Mouse (Mus musculus) ZHBTc4 (cell line): Measurements from ENCODE around the gene Tango2.

Experiments
- DNase-seq: peaks from one replicate; pipeline ENCODE4 v3.0.0-alpha.2; 2011; ENCODE audit warnings: low read depth, low spot score

Tango2 gene

GRCm38 (mm10) chr16:18253866-18254265, 94.0 kb downstream of the Tango2 start:
- DNase-seq: no peak

- no peak for DNase-seq
Measured at GRCm38 (mm10) chr16:18252736-18253135, 95.2 kb downstream of the Tango2 start.

- DNase-seq: no peak
Measured at GRCm38 (mm10) chr16:18250828-18251790, 96.8 kb downstream of the Tango2 start.
